Mouse (Mus musculus) neutrophil, adult 5-6 weeks (primary cell): ENCODE results near the gene Vsir. TPM values are rescaled to one million over a fixed set of nuclear protein-coding genes. Genes with fewer than 3 reads are reported as not detected.
A peak's percentile ranks its signal among the peaks of the same experiment; 100 is the strongest.

Experiments used
- ATAC-seq: fragments of 151-379, 151-347 bp; 2 replicates; pipeline ENCODE4 v1.8.0; 2017; ENCODE audit warnings: mild to moderate bottlenecking, moderate TSS enrichment; ENCODE audit not compliant: insufficient number of reproducible peaks, poor library complexity, low FRiP score, severe bottlenecking; ENCODE audit errors: extremely low read depth
- total RNA-seq: library from RNA; stranded (forward); fragments of 200-1000 nt; gene quantifications from 2 replicates; pipeline ENCODE4 v1.2.3, GENCODE M21; 2017

Gene Vsir
- 440 and 506 TPM in 2 replicates for total RNA-seq

GRCm38 (mm10) chr10:60346701-60347405 is at the start of gene Vsir:
Gene Vsir, plus strand, starts transcription at chr10:60346851.
- peak; percentile 54 for ATAC-seq

DNA sequence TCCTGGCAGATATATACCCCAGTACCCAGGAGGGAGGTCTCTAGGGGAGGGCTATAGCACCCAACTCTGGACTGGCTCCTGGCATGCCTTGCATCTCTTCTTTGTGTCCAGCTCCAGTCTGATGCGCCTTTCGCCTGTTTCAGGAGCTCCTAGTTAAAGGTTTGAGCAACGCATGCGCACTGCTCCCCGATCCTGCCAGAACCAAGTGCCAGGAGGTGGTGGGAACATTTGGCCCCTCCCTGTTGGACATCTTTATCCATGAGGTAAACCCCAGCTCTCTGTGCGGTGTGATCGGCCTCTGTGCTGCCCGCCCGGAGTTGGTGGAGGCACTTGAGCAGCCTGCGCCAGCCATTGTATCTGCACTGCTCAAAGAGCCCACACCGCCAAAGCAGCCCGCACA is 47.0 kb upstream of the Vsir start:
- no peak for ATAC-seq

DNA sequence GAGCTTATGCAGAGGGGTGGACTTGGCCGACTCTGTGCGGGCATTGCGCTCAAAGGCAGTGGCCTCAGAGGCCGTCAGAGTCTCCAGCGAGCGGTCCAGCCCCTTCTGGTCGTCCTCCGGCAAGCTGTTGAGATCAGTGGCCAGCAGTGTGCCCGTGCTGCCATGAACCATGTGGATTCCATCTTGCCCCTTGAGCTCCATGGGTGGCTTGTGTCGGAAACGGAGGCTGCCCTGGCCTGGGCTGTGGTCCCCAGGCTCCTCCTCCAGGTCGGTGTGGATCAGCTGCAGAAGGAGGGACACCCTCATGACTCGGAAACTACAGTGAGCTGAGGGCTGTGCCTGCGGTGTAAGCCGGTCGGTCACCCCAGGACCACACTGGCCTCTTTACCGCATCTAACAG is 43.2 kb upstream of the Vsir start:
- no peak for ATAC-seq

DNA sequence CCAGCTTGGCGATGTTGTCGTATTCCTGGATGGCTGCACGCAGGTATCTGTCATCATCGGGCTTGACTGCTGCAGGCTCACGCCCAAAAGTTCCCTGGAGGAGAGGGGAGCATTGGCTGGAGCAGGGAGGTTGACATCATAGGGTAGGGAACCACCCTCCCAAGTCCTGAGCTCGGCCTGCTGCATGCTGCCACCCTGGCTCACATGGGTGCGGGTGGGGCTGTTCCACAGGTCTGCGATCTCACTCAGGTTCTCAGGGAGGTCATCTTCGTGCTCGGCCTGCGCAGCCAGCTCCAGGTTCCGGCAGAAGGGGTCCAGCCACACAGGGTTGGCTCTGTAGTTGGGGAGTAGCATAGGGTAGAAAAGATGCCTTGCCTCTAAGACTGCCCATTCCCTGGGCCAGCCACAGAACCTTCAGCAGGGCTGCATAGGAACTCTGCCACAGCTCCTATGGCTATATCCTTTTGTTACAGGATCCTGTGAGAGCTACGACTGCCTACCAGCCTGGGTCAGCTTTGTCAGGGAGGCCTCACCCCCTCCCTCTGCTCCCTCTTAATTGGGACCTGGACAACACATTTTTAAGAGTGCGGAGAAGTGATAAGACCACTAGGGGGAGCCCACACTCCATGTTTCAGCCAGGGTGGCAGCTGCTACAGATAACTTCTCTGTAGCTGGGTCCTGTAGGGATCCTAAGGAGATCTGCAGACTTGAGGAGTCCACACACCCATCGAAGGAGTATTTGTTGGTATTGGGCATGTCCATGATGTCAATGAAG is 41.6 kb upstream of the Vsir start:
- ATAC-seq = peak; percentile 80

DNA sequence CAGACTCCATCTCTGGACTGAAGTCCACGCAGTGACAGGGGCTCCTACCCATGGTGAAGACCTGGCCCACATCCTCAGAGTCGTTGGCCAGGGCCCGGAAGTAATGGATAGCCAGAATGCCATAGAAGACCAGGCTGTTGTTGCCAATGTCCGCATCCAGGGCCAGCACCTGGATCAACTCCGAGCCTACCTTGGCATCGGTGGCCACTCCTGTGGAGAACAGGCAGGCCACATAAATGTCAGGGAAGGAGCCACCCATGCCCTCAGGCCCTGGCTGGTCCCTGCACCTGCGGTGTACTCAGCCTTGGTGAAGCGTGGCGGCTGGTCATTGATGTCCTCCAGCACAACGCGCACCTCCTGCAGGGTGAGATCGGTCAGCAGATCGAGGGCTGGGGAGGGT is 36.0 kb upstream of the Vsir start:
- ATAC-seq = no peak

DNA sequence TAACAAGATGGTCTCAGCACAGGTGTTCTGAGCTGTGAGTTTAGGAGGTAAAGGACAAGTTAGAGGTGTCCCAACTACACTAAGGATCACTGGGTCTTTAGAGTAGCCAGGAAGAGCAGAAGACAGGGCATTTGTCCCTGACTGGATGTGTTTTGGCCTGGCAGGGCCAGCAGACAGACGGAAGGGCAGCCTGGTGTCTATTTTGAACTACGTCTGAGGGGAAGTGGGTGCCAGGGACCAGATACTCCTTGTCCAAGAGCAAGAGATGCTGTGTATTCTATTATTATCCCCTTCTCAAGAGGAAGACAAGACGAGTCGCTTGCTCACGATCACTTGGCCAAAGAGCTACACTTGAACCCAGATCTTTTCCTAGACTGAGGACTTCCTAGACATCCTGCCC is 33.0 kb upstream of the Vsir start:
- no peak for ATAC-seq

GRCm38 (mm10) chr10:60316166-60316565 is 30.5 kb upstream of the Vsir start:
- no peak for ATAC-seq

GRCm38 (mm10) chr10:60328963-60329650 is 17.5 kb upstream of the Vsir start:
- ATAC-seq = 0 out of 2 replicates have a peak, but pooled peaks have one; percentile 21

DNA sequence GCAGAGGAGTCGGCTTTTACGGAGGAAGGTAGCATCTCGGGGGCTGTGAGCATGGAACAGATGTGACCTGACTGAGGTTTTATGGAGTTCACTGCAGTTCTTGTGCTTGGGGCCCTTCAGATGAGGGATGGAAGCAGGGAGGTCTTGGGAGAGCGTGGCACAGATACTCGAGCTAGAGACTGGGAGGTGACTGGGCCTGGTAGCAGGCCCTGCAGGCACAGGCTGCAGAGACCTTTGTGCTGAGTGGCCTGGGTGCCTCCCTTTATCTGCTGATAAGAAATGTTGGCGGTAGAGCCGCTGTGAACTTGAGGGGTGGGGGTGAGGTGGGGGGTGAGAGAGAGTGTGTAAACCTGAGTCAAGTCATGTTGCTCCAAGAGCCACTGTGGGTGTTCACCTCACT is 12.1 kb upstream of the Vsir start:
- ATAC-seq = no peak

- ATAC-seq = no peak
Observed at GRCm38 (mm10) chr10:60335021-60335420, 11.6 kb upstream of the Vsir start.

GRCm38 (mm10) chr10:60341528-60341927 is 5.1 kb upstream of the Vsir start:
- ATAC-seq = peak; percentile 47

DNA sequence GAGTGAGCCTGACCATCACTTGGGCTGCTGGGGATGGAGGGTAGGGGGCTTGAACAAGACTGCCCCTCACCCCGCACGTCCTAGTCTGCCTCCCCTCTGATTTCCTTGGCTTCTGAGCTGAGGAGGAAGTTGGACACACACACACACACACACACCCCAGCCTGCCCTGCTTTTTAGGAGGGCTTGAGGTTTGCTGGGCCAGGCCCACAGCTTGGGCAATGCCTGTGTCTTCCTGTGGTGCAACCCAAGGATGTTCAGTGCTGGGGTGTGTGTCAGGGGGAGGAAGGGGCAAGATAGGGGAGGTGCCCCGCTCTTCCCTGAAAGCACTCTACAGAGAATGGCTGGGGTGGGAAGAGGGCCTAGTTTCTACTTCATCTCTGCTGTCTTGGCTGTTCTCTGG is 2.5 kb upstream of the Vsir start:
- ATAC-seq = peak; percentile 67

DNA sequence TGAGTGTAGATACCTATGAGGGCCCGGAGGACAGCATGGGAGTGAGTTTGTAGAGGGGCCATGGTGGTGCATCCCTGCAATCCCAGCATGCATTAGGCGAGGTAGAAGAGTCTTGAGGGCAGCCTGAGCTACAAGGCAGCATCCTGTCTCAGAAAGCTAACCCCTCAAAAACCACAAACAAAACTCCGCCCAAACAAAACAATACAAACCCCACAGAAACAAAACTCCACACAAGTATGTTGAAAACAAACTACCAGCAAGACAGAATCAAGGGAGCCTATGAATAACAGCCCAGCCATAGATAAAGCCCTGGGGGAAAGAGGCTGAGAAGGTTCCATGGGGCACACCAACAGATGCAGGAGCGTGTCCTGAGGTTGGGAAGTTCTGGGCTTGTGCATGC is 595 bp upstream of the Vsir start:
- no peak for ATAC-seq

GRCm38 (mm10) chr10:60347768-60348610 is 1.3 kb downstream of the Vsir start:
- ATAC-seq = no peak

DNA sequence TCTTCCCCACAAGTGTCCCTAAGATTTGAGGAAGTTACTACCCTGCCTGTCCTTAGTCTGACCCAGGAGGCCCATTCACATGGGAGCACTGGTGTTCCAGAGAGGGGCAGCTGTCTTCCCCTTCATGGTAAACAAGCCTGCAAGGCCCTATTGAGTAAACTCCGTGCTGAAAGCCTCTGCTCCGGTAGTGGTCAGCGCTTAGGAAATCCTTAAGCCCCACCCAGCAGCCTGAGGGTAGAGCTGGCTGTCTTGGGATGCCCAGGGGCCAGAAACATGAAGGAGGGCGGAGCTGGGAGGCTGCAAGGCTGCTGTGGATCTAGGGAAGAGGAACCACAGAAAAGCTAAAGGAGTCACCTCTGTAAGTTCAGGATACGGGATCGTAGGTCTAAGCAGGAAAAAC is 2.4 kb downstream of the Vsir start:
- ATAC-seq = peak; percentile 30

- ATAC-seq = no peak
Observed at GRCm38 (mm10) chr10:60349644-60350043, 3.0 kb downstream of the Vsir start.

- no peak for ATAC-seq
Observed at GRCm38 (mm10) chr10:60350077-60350804, 3.6 kb downstream of the Vsir start.

GRCm38 (mm10) chr10:60350805-60351167 is 4.1 kb downstream of the Vsir start:
- ATAC-seq = peak; percentile 48
